9 mouse cellular contexts compared by ENCODE assay signal in genomic region chr7:109114950-109115349, GRCm38 (mm10). TPM values are rescaled to one million over a fixed set of nuclear protein-coding genes. Genes with fewer than 3 reads are reported as not detected.
A peak's percentile ranks its signal among the peaks of the same experiment; 100 is the strongest.
DNase-seq lines count a peak whose midpoint lies in the region; ATAC-seq lines count a peak whose summit lies in the region.
"Had no signal": no experiment of that assay in that cellular context is flagged by ENCODE, and none has a peak within 500 bp of the region (broad histone marks: within the 10 kb centered on the region; RNA-seq: fewer than 3 reads in every experiment).

No protein-coding gene starts in this region.

- ATAC-seq in neural tube, embryonic 15.5 days (ENCODE audit: low FRiP score), result no peak; the same call in 1 of the 2 replicates
- peak; percentile 46 for ATAC-seq in forebrain, embryonic 15.5 days (replicated peaks)
- ATAC-seq in stomach, embryonic 14.5 days (ENCODE audit: insufficient number of reproducible peaks, insufficient read depth, low FRiP score, low read depth), result peak; percentile 69; the same call in 1 of the 2 replicates

- H3K36me3 ChIP-seq in neural tube, embryonic 15.5 days, result no peaks in the 10 kb centered on the region
- H3K36me3 ChIP-seq in forebrain, embryonic 15.5 days, result no peaks in the 10 kb centered on the region
- H3K36me3 ChIP-seq in megakaryocyte, embryonic 14.5 days (replicated peaks; ENCODE audit: low read length), result no peaks in the 10 kb centered on the region
- no peaks in the 10 kb centered on the region for H3K36me3 ChIP-seq in stomach, embryonic 14.5 days (ENCODE audit: control insufficient read depth, insufficient read depth, low read length)

- H3K9me3 ChIP-seq in neural tube, embryonic 15.5 days (replicated peaks), result no peaks in the 10 kb centered on the region
- H3K9me3 ChIP-seq in forebrain, embryonic 15.5 days, result no peaks in the 10 kb centered on the region
- no peaks in the 10 kb centered on the region for H3K9me3 ChIP-seq in megakaryocyte, embryonic 14.5 days
- H3K9me3 ChIP-seq in stomach, embryonic 14.5 days (ENCODE audit: control insufficient read depth, low read depth, low read length), result no peaks in the 10 kb centered on the region

- H3K4me2 ChIP-seq in neural tube, embryonic 15.5 days, result no peak overlapping the region
- 0 out of 2 replicates have a peak overlapping the region, but pooled peaks have one; percentile 9 for H3K4me2 ChIP-seq in forebrain, embryonic 15.5 days (replicated peaks)
- no peak overlapping the region for H3K4me2 ChIP-seq in stomach, embryonic 14.5 days (replicated peaks; ENCODE audit: low read depth, low read length)

- H3K9ac ChIP-seq in neural tube, embryonic 15.5 days (replicated peaks), result no peak overlapping the region
- H3K9ac ChIP-seq in forebrain, embryonic 15.5 days (replicated peaks), result peak overlapping the region; percentile 6; the same call in 1 of the 2 replicates
- no peak overlapping the region for H3K9ac ChIP-seq in stomach, embryonic 14.5 days (replicated peaks; ENCODE audit: low read depth, low read length)

- peak; percentile 35 for DNase-seq in neural tube, embryonic 10.5 days (ENCODE audit: extremely low spot score, low spot score)
- DNase-seq in ovary, adult 18-20 months (ENCODE audit: low spot score), result no peak
- DNase-seq in cerebellum, adult 18-20 months, result no peak
- DNase-seq in urinary bladder, postnatal 10 days (ENCODE audit: low spot score), result no peak

- H3K4me3 ChIP-seq in neural tube, embryonic 15.5 days (replicated peaks), result no peak overlapping the region
- H3K4me3 ChIP-seq in forebrain, embryonic 15.5 days, result no peak overlapping the region
- peak overlapping the region; percentile 53 for H3K4me3 ChIP-seq in megakaryocyte, embryonic 14.5 days (replicated peaks)
- no peak overlapping the region for H3K4me3 ChIP-seq in stomach, embryonic 14.5 days (ENCODE audit: low read depth, low read length)

- no peak overlapping the region for H3K27ac ChIP-seq in neural tube, embryonic 15.5 days (replicated peaks)
- H3K27ac ChIP-seq in forebrain, embryonic 15.5 days (replicated peaks), result peak overlapping the region; percentile 69
- no peak overlapping the region for H3K27ac ChIP-seq in stomach, embryonic 14.5 days (ENCODE audit: low read length)
- H3K27ac ChIP-seq: kidney, postnatal 0 days had no signal

- WGBS in neural tube, embryonic 15.5 days, result 9% methylated on average over 10 of the region's 10 CpGs
- WGBS in forebrain, embryonic 15.5 days, result 4% methylated on average over 10 of the region's 10 CpGs
- WGBS in stomach, embryonic 14.5 days, result 32% methylated on average over 10 of the region's 10 CpGs

- peaks cover 10% of the 10 kb centered on the region; the same call in 1 of the 2 replicates for H3K4me1 ChIP-seq in neural tube, embryonic 15.5 days
- peaks cover 31% of the 10 kb centered on the region for H3K4me1 ChIP-seq in forebrain, embryonic 15.5 days
- H3K4me1 ChIP-seq in megakaryocyte, embryonic 14.5 days, result peaks cover 23% of the 10 kb centered on the region
- no peaks in the 10 kb centered on the region for H3K4me1 ChIP-seq in stomach, embryonic 14.5 days (ENCODE audit: control insufficient read depth, insufficient read depth, low read length)

- 0 out of 2 replicates have a peak, but pooled peaks cover 6% of the 10 kb centered on the region for H3K27me3 ChIP-seq in neural tube, embryonic 15.5 days (replicated peaks)
- H3K27me3 ChIP-seq in forebrain, embryonic 15.5 days, result peaks cover 12% of the 10 kb centered on the region; the same call in 1 of the 2 replicates
- peaks cover 38% of the 10 kb centered on the region for H3K27me3 ChIP-seq in megakaryocyte, embryonic 14.5 days (replicated peaks)
- no peaks in the 10 kb centered on the region for H3K27me3 ChIP-seq in stomach, embryonic 14.5 days (ENCODE audit: control insufficient read depth, insufficient read depth, low read length)

RNA-seq across cellular contexts. Expression of gene Ric3, which starts 31.8 kb away (rescaled TPM):
- polyA plus RNA-seq in neural tube, embryonic 15.5 days (2015; fragmentation: Nextera tagmentation; extraction: Ambion mirVana), result 27.9 and 35.2 TPM in 2 replicates
- polyA plus RNA-seq in forebrain, embryonic 15.5 days (2015; fragmentation: Nextera tagmentation; extraction: Ambion mirVana), result 28.2 and 30.4 TPM in 2 replicates
- polyA plus RNA-seq in megakaryocyte, embryonic 14.5 days (2012; ENCODE audit: insufficient read depth, low replicate concordance), result 0.31 TPM in 1 of 2 replicates, not detected in the other
- 3.8 and 5.4 TPM in 2 replicates for polyA plus RNA-seq in stomach, embryonic 14.5 days (2014; fragmentation: Nextera tagmentation; extraction: Ambion mirVana)
